Mouse (Mus musculus) kidney, embryonic 15.5 days (tissue): ENCODE data around the gene Wdr66. TPM values are rescaled to one million over a fixed set of nuclear protein-coding genes. Genes with fewer than 3 reads are reported as not detected.

Source experiments
- ATAC-seq: fragments of 200-750 bp; cut with Nextera tagmentation; replicated peaks from 2 replicates; pipeline ENCODE4 v1.8.0; 2017; ENCODE audit warnings: moderate TSS enrichment; ENCODE audit not compliant: low FRiP score
- H3K27ac ChIP-seq: fragments of 300-500 bp; sonication (generic); 2 replicates; pipeline ENCODE4 v1.5.1; 2015; ENCODE audit warnings: mild to moderate bottlenecking, inconsistent platforms
- H3K27me3 ChIP-seq: fragments of 300-500 bp; sonication (generic); 2 replicates; pipeline ENCODE4 v1.6.1; 2015; ENCODE audit warnings: inconsistent platforms
- H3K36me3 ChIP-seq: fragments of 300-500 bp; sonication (generic); 2 replicates; pipeline ENCODE4 v1.6.1; 2015; ENCODE audit warnings: inconsistent platforms
- H3K4me1 ChIP-seq: fragments of 300-500 bp; sonication (generic); 2 replicates; pipeline ENCODE4 v1.6.1; 2015; ENCODE audit warnings: inconsistent platforms
- H3K4me2 ChIP-seq: fragments of 300-500 bp; sonication (generic); 2 replicates; pipeline ENCODE4 v1.6.1; 2015; ENCODE audit warnings: moderate library complexity, mild to moderate bottlenecking, inconsistent platforms
- H3K4me3 ChIP-seq: fragments of 300-500 bp; sonication (generic); replicated peaks from 2 replicates; pipeline ENCODE4 v1.5.1; 2015; ENCODE audit warnings: mild to moderate bottlenecking, inconsistent platforms
- H3K9ac ChIP-seq: fragments of 300-500 bp; sonication (generic); 2 replicates; pipeline ENCODE4 v1.6.1; 2015; ENCODE audit warnings: mild to moderate bottlenecking, inconsistent platforms
- H3K9me3 ChIP-seq: fragments of 300-500 bp; sonication (generic); replicated peaks from 2 replicates; pipeline ENCODE4 v1.6.1; 2016; ENCODE audit warnings: inconsistent platforms
- WGBS: fragments of 180-500 bp; shearing (Covaris S2); methylation state at CpG from one replicate; pipeline ENCODE4 v1.1.7; 2015; ENCODE audit warnings: mixed read lengths; 5-methylcytosine and 5-hydroxymethylcytosine counted together
- polyA plus RNA-seq: library from polyadenylated mRNA; unstranded; fragments of >200 nt; fragmentation: Nextera tagmentation; extraction: Ambion mirVana; gene quantifications from 2 replicates; pipeline ENCODE4 v1.2.1, GENCODE M21; 2015

The Wdr66 gene
- polyA plus RNA-seq, 1 experiment from 2014 or later, result 1.5 TPM

DNA sequence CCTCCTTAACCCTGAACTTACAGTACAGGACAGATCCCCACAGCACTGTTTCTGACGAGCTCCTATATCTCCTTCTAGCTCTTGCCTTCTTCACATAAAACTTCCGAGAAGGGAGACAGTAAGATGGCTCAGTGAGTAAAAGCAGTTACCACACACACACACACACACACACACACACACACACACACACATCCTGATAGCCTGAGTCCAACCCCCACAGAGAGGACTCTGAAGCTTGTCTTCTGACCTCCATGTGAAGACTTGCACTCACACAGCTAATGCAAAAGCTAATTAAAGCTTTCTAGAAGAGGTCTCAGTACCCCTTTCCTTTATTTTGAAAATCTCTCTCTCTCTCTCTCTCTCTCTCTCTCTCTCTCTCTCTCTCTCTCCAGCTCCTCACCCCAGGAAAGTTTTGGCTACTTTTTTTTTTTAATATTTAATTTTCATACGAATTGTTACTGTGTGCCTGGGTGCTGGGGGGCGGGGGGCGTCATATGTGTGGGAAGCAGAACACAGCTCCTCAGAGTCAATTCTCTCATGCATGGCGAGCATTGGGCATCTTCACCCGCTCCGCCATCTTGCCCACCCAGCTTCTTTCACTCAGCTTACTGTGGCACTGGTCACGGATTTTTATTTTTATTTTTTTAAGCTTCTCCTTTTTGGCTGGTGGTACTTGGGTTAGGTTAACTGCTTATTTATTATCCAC is 24.9 kb downstream of the Wdr66 start:
- Histone ChIP-seq H3K27ac (no peak overlapping the region), H3K4me2 (no peak overlapping the region), H3K9ac (no peak overlapping the region)

DNA sequence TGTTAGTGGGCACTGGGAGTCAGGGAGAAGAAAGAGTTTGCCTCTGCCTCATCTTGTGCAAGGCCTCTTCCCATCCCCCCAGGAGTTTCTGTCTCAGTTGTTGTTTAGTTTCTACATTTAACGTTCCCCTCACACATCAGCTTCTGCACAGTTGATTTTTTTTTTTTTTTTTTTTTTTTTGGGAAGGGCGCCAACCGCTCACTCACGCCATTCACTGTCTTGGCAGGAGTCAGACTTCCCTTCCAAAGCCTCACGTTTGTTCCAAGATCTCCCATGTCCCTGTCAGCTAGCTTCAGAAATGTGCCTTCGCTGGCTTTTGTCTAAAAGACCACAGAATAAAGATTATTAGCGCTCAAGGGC is 25.4 kb downstream of the Wdr66 start:
- Histone ChIP-seq H3K27me3 (no peaks in the 10 kb centered on the region), H3K4me1 (no peaks in the 10 kb centered on the region), H3K9ac (no peak overlapping the region), H3K4me3 (no peak overlapping the region), H3K36me3 (no peaks in the 10 kb centered on the region), H3K4me2 (no peak overlapping the region), H3K9me3 (no peaks in the 10 kb centered on the region), H3K27ac (no peak overlapping the region)
- 61% methylated on average over 7 of the region's 7 CpGs for WGBS
- ATAC-seq, result no peak

More for the DNA sequence above, 24.9 kb downstream of the Wdr66 start:
- H3K4me1 ChIP-seq, result 0 out of 2 replicates have a peak, but pooled peaks cover 3% of the 10 kb centered on the region
- H3K9me3 ChIP-seq, result no peaks in the 10 kb centered on the region
- 75% methylated on average over 9 of the region's 9 CpGs for WGBS
- H3K4me3 ChIP-seq, result no peak overlapping the region
- no peaks in the 10 kb centered on the region for H3K27me3 ChIP-seq
- ATAC-seq, result no peak
- H3K36me3 ChIP-seq, result no peaks in the 10 kb centered on the region

DNA sequence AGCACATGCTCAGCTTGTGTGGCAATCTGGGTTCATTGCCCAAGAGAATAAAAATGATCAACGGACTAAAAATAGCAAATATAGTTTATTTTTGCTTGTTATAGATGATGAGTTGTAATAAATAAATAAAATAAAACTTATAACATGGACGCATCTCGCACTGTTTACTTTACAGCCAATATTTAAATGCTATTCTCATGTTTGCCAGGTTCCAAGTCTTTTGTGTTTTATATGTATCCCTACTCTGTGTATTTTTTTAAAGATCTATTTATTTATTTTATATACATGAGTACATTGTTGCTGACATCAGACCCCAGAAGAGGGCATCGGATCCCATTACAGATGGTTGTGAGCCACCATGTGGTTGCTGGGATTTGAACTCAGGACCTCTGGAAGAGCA is 25.8 kb downstream of the Wdr66 start:
- Histone ChIP-seq H3K27me3 (no peaks in the 10 kb centered on the region), H3K9me3 (no peaks in the 10 kb centered on the region), H3K36me3 (no peaks in the 10 kb centered on the region), H3K4me2 (no peak overlapping the region), H3K9ac (no peak overlapping the region), H3K4me1 (no peaks in the 10 kb centered on the region), H3K4me3 (no peak overlapping the region), H3K27ac (no peak overlapping the region)
- WGBS, result 90% methylated on average over 4 of the region's 4 CpGs
- ATAC-seq, result no peak

DNA sequence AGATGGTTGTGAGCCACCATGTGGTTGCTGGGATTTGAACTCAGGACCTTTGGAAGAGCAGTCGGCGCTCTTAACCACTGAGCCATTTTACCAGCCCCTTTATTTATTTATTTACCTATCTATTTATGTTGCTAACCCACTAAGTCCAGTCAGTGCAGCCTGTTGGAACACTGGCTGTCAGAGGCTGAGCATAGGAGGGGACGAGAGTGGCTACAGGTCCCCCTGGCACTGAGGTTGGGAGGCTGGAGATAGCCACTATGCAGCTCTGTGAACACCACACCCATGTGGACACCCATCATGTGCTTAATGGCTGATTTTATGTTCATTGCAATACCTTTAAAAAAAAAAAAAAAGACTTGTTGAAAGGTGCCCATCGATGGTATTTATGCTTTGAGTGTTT is 27.3 kb downstream of the Wdr66 start:
- H3K27ac ChIP-seq, result no peak overlapping the region
- no peak overlapping the region for H3K4me3 ChIP-seq
- H3K4me2 ChIP-seq, result no peak overlapping the region
- no peak for ATAC-seq
- no peaks in the 10 kb centered on the region for H3K9me3 ChIP-seq
- H3K9ac ChIP-seq, result no peak overlapping the region
- H3K4me1 ChIP-seq, result no peaks in the 10 kb centered on the region
- H3K27me3 ChIP-seq, result no peaks in the 10 kb centered on the region
- no peaks in the 10 kb centered on the region for H3K36me3 ChIP-seq
- 85% methylated on average over 4 of the region's 4 CpGs for WGBS

DNA sequence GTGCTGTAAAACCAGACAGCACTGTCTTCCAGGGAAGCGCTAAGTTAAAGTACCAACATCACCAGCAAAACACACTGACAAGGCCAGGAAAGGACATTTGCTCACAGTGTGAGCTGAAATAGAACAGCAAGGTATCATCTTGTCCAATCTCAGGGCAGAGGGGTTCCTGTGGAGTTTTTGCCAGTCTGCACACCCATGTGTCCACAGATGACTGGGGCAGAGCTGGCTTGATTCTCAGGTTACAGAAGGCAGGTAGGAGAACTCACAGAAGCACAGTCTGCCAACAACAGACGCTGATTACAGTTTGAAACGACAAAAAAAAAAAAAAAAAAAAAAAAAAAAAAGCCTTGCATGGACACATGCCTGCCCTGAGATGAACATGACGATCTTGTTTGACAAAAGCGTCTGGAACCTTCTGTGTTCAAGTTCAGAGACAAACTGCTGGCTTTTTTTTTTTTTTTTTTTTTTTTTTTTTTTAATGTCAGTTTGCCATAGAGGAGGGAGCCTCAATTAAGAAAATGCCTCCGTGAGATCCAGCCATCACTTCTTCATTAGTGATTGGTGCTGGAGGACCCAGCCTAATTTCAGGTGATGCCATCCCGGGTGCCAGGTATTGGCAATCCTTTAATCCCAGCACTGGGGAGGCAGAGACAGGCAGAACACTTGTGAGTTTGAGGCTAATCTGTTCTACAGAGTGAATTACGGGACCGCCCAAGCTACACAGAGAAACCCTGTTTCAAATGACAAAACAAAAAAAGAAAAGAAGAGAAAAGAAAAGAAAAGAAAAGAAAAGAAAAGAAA is 29.6 kb downstream of the Wdr66 start:
- H3K36me3 ChIP-seq, result no peaks in the 10 kb centered on the region
- 73% methylated on average over 9 of the region's 9 CpGs for WGBS
- no peaks in the 10 kb centered on the region for H3K4me1 ChIP-seq
- ATAC-seq, result no peak
- H3K9ac ChIP-seq, result no peak overlapping the region
- no peaks in the 10 kb centered on the region for H3K27me3 ChIP-seq
- H3K9me3 ChIP-seq, result no peaks in the 10 kb centered on the region
- H3K4me2 ChIP-seq, result no peak overlapping the region
- no peak overlapping the region for H3K4me3 ChIP-seq
- no peak overlapping the region for H3K27ac ChIP-seq

DNA sequence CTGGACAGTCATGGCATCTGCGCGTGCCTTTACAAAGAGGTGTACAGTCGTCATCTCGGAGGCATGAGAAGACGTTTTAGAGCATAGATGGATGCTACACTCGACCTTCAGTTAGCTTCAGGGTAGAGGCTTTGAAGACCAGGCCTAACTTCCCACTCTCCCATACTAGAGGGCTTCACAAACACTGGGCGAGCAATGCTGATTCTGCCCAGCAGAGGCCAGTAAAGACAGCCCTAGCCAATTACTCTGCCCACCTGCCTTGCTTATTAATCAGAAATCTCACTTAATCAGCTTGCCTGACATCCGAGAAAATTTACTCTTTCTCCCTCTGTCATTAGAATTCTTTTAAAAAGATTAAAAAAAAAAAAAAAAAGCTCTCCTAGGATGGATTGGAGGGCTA is 33.3 kb downstream of the Wdr66 start:
- H3K4me1 ChIP-seq, result no peaks in the 10 kb centered on the region
- no peaks in the 10 kb centered on the region for H3K27me3 ChIP-seq
- H3K27ac ChIP-seq, result no peak overlapping the region
- 45% methylated on average over 8 of the region's 8 CpGs for WGBS
- no peak overlapping the region for H3K4me2 ChIP-seq
- H3K36me3 ChIP-seq, result no peaks in the 10 kb centered on the region
- no peak for ATAC-seq
- H3K9ac ChIP-seq, result no peak overlapping the region
- no peaks in the 10 kb centered on the region for H3K9me3 ChIP-seq
- no peak overlapping the region for H3K4me3 ChIP-seq

DNA sequence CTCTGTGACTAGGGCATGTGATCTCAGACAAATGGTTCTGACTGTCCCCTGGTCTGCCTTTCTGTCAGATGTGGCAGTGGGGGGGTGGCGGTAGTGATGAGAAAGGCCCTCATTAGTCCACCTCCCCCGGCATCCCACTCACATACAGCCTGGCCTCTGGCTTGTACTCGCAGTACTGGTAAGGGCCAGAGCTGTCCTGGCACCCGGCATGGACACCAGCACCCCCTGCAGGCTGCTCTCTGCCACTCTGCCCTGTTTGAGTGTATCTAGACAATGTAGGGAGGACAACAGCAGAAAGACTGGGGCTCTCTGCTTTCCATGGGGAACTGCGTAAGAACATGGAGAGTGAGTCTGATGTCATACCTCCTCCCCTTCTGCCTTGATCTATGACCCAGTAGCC is 36.2 kb downstream of the Wdr66 start:
- Histone ChIP-seq H3K4me1 (no peaks in the 10 kb centered on the region), H3K36me3 (no peaks in the 10 kb centered on the region), H3K4me3 (no peak overlapping the region), H3K4me2 (no peak overlapping the region), H3K27me3 (no peaks in the 10 kb centered on the region), H3K9ac (no peak overlapping the region), H3K27ac (no peak overlapping the region), H3K9me3 (no peaks in the 10 kb centered on the region)
- WGBS, result 83% methylated on average over 5 of the region's 5 CpGs
- no peak for ATAC-seq

DNA sequence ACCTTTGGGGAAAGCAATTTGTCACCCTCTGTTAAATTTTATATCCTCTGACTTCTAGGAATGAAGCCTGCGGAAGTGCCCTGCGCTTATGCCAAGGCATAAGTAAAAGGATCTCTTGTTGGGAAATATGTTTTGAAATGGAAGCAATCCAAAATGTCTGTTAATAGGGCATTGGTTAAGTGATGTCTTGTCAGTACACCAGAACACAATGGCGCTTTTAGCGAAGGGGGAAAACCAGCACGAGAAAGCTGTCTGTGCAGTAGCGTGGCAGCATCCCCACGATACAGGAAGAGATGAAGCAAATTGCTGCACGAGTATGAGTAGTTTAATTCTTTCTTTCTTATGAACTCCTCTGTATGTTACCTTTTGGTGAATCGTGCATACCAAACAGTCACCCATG is 42.8 kb downstream of the Wdr66 start:
- no peak for ATAC-seq
- Histone ChIP-seq H3K9me3 (no peaks in the 10 kb centered on the region), H3K27me3 (no peaks in the 10 kb centered on the region), H3K4me1 (peaks cover 16% of the 10 kb centered on the region), H3K36me3 (no peaks in the 10 kb centered on the region), H3K4me2 (no peak overlapping the region), H3K27ac (no peak overlapping the region), H3K9ac (no peak overlapping the region), H3K4me3 (no peak overlapping the region)
- WGBS, result 69% methylated on average over 9 of the region's 9 CpGs

DNA sequence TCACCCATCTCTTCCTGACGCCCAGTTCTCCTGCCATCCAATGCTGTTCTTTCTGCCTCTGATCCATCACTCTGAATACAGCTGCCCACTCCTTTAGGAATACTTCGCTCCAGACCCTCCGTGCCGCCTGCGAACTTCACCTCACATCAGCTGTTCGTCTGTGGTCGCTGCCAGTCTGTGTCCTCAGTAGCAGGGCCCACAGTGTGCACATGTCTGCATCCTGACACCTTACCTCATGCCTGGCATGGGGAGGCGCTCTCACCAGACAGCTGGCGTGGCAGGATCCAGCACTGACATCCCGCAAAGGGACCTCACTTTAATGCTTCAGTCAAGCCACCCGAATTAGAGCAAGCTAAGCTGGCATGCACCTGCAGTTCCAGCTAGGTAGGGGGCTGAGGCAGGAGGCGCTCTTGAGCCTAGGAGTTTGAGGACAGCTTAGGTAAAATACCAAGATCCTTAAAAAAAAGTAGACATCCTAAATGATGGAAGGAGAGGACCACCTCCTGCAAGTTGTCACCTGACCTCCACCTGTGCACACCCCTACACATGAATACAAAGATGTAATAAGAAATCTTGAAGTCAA is 44.4 kb downstream of the Wdr66 start:
- H3K27me3 ChIP-seq, result no peaks in the 10 kb centered on the region
- H3K4me2 ChIP-seq, result no peak overlapping the region
- H3K9me3 ChIP-seq, result no peaks in the 10 kb centered on the region
- peaks cover 27% of the 10 kb centered on the region for H3K4me1 ChIP-seq
- no peak overlapping the region for H3K9ac ChIP-seq
- H3K4me3 ChIP-seq, result no peak overlapping the region
- 69% methylated on average over 12 of the region's 12 CpGs for WGBS
- no peaks in the 10 kb centered on the region for H3K36me3 ChIP-seq
- H3K27ac ChIP-seq, result no peak overlapping the region
- ATAC-seq, result no peak

DNA sequence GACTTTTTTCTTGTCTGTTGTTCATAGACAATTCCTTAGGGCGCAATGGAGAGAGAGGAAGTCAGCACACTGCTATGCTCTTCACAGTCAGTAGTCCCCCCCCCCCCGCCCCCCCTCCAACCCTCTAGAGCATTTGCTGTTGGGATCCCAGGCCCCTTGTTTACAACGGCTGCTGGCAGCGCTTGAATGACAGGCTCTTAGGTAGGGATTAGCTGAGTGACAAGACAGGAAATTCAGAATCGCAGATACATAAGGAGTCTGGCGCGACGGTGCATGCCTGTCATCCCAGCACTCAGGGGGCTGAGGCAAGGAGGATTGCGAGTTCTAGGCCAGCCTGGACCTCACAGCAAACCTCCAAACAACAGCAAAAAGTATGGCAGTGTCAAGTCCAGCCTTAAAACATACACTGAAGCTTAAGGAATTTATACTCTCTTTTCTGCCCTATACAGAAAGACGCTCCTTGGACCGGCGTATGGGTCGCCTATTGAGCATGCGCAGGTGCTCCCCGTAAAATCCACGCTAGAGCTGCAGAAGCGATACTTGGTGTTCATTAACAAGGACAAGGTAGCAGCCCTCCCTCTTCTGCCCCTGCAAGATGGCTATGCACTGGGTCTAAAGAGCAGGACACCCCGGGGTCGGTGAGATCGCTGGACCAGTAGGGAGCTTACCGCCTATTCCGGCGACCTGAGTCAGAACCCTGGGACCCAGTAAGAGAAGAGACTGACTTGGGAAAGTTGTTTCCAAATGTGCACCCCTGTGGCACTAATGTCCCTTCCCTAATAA is 45.3 kb downstream of the Wdr66 start:
- H3K36me3 ChIP-seq, result no peaks in the 10 kb centered on the region
- no peak overlapping the region for H3K4me3 ChIP-seq
- H3K27me3 ChIP-seq, result no peaks in the 10 kb centered on the region
- no peak overlapping the region for H3K9ac ChIP-seq
- no peak overlapping the region for H3K27ac ChIP-seq
- WGBS, result 61% methylated on average over 23 of the region's 23 CpGs
- H3K9me3 ChIP-seq, result no peaks in the 10 kb centered on the region
- peaks cover 33% of the 10 kb centered on the region for H3K4me1 ChIP-seq
- peak; percentile 69; the same call in 1 of the 2 replicates for ATAC-seq
- no peak overlapping the region for H3K4me2 ChIP-seq

DNA sequence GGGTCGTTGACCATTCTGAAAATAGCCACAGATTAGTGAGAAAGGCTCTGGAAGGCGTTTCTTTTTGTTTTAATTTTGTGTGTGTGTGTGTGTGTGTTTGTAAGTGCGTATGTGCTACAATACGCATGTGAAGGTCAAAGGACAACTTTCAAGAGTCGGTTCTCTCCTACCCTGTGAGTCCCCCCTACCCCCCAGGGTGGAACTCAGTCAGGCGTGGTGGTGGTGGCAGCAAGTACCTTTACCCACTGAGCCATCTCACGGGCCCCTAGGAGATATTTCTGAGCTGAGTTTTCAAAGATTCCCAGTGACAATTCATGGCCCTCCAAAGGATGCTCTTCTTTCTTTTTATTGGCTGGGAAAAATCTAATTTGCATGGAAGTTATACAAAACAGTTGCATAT is 45.9 kb downstream of the Wdr66 start:
- Histone ChIP-seq H3K9ac (no peak overlapping the region), H3K4me2 (no peak overlapping the region), H3K9me3 (no peaks in the 10 kb centered on the region), H3K36me3 (no peaks in the 10 kb centered on the region), H3K4me1 (peaks cover 37% of the 10 kb centered on the region), H3K27me3 (no peaks in the 10 kb centered on the region), H3K27ac (no peak overlapping the region), H3K4me3 (no peak overlapping the region)
- WGBS, result 71% methylated on average over 7 of the region's 7 CpGs
- ATAC-seq, result no peak

DNA sequence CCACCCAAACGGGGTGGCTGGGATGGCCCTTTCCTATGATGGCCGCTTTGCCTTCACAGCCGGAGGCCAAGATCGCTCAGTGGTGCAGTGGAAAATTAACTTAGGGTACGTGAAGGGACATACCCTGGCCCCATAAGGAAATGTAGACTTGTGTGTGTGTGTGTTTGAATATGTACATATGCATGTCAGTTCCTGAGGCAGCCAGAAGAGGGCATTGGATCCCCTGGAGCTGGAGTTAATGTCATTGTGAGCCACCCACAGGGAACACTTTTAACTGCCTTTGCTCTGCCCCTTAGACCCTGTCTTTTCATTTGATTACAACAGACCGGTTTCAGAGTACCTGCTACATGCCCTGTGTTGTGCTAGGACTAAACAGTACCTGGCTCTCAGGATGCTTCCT is 46.6 kb downstream of the Wdr66 start:
- Histone ChIP-seq H3K4me3 (no peak overlapping the region), H3K27ac (no peak overlapping the region), H3K4me1 (peaks cover 37% of the 10 kb centered on the region), H3K4me2 (no peak overlapping the region), H3K27me3 (no peaks in the 10 kb centered on the region), H3K9ac (no peak overlapping the region), H3K36me3 (no peaks in the 10 kb centered on the region), H3K9me3 (no peaks in the 10 kb centered on the region)
- WGBS, result 84% methylated on average over 6 of the region's 6 CpGs
- no peak for ATAC-seq
